Mouse (Mus musculus) right cerebral cortex, postnatal 14 days (tissue): ENCODE measurements around the gene Lclat1.

Experiments used
- DNase-seq: peaks from one replicate; pipeline ENCODE4 v3.0.0; 2022

Gene Lclat1

DNA sequence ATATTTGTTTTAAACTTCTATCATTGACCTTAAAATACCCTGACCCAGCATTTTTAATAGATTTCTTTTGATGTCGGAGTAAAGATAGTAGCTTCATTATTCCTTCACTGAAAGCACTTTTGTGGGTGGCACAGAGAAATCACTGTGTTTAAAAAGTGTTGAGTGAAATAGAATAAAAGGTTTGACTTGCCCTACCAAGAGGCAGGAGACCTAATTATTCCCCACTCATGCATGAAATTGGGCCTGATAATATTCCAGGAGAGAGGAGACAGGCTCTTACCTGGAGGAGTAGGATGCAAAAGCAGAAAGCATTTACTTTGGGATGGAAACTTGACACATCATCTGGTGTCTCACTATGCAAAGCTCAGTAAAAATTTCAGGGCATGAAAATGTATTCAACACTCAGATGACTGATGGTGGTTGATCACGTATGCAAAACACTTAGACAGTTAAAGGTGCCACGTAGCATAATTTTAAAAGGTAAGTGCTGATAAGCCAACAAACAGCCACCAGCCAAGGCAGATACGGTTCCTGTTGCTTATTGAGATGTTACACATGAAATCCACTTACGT lies 103.3 kb downstream of the Lclat1 start:
- DNase-seq: no peak

DNA sequence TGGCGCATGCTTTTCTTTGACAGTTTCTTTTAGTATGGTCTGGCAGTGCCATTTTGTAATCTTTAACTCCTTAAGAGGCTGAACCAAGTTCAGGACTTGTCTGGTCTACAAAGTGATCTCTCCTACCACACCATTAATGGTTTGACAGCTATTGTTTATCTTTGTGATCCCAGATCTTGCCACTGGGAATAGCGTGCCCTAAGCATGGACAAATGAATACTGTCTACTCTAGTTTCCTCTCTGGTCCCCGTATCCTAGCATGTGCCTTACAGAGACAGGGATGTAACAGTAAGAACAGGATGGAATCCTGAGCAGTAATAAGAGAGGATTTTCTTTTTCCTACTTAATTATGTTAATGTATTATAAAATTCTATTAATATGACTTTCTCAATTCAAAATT lies 105.0 kb downstream of the Lclat1 start:
- DNase-seq: no peak

GRCm38 (mm10) chr17:73213187-73213586 lies 105.4 kb downstream of the Lclat1 start:
- DNase-seq: no peak

- DNase-seq: no peak
Observed at GRCm38 (mm10) chr17:73213677-73214076, 105.9 kb downstream of the Lclat1 start.

- DNase-seq: no peak
Observed at GRCm38 (mm10) chr17:73217274-73217673, 109.5 kb downstream of the Lclat1 start.

- DNase-seq: no peak
Observed at GRCm38 (mm10) chr17:73220746-73221145, 113.0 kb downstream of the Lclat1 start.

DNA sequence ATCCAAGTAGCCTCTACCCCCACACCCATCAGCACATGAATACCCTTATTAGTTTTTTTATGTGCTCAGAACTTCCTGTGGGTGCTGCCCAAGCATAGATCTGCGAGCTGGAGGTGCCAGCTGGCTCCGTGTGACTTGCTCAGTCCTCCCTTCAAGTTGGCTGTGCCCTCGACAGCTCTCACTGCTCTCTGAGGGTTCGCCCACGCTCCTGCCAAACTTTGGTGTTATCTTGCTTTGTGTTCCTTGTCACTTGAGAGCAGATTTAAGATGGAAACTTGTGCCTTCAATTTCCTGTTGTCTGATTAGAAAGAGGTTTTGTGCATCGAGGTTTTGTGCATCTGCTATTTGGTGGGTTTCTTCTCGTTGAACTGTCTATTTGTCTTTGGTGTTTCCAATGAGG lies 114.3 kb downstream of the Lclat1 start:
- no peak for DNase-seq

DNA sequence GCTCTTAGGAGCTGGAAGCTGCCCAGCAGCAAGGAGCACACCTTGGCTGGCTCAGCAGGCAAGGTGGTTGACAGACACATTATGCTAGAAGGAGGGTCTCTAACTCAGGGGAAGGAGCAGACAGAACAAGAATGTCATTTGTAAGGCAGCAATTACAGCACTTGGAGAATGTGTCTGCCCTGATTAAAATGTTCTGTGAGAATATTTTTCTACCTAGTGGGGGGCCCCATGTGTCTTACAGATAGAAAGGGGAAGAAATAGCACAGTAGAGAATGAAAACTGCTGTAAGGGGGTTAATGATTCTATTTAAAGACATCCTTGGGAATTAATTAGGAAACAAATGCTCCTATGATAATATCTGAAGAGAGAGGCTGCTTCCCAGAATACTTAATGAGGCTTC lies 117.7 kb downstream of the Lclat1 start:
- no peak for DNase-seq

DNA sequence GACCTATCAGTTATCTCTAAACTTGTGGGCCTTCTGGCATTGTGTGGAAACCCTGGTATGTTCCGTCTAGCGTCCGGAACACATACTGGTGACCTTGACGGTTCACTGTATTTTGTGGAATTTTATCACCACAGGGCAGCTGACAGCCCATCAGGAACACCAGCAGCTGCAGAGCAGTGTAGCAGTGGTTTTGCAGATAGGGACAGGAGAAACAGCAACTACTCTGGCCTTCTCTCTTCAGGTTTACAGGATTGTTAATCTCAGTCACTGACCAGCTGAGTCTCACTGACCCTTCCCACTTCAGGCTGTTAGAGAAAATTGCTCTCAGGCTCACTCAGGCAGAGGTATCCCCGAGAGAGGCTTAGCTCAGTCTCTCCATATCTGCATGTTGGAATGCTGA lies 118.2 kb downstream of the Lclat1 start:
- no peak for DNase-seq

DNA sequence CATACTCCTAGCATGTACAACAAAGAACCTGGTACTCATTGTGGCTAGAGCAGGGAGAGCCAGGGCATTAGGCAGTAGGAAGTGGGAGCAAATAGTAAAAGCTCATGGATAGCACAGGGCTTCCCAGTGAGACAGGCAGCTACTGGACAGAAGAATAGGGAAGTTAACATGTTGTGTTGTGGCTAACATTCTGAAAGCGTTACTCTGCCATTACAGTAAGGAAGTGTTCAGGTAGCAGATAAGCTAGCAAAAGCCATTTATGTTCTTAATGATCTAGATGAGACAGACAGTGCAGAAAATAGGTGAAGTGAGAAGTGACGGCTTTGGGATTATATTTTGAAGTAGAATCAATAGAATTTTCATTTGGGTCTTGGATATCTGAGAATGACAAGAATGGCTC lies 118.8 kb downstream of the Lclat1 start:
- DNase-seq: no peak

- no peak for DNase-seq
Observed at GRCm38 (mm10) chr17:73227361-73227760, 119.6 kb downstream of the Lclat1 start.

- no peak for DNase-seq
Observed at GRCm38 (mm10) chr17:73229445-73230155, 121.8 kb downstream of the Lclat1 start.

- DNase-seq: no peak
Observed at GRCm38 (mm10) chr17:73230340-73230989, 122.7 kb downstream of the Lclat1 start.

DNA sequence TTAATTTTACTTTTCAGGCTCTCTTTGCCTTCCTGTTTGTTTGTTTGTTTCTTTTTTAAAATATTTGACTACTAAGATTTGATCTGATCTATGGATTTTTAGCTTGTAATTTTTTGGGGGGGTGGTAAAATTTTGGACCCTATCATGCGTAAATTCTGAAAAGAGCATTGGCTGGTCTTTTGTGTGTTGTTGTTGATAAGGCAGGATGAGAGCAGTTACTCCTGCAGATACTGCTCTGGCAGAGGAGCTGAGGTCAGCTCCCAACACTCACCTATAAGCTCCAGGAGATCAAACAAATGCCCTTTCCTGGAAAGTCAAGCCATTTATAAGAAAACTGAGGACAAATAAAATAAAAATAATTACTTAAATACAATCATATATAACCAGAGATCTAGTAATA lies 123.6 kb downstream of the Lclat1 start:
- DNase-seq: no peak

GRCm38 (mm10) chr17:73232593-73232992 lies 124.8 kb downstream of the Lclat1 start:
- DNase-seq: no peak

- no peak for DNase-seq
Observed at GRCm38 (mm10) chr17:73233975-73234374, 126.2 kb downstream of the Lclat1 start.

DNA sequence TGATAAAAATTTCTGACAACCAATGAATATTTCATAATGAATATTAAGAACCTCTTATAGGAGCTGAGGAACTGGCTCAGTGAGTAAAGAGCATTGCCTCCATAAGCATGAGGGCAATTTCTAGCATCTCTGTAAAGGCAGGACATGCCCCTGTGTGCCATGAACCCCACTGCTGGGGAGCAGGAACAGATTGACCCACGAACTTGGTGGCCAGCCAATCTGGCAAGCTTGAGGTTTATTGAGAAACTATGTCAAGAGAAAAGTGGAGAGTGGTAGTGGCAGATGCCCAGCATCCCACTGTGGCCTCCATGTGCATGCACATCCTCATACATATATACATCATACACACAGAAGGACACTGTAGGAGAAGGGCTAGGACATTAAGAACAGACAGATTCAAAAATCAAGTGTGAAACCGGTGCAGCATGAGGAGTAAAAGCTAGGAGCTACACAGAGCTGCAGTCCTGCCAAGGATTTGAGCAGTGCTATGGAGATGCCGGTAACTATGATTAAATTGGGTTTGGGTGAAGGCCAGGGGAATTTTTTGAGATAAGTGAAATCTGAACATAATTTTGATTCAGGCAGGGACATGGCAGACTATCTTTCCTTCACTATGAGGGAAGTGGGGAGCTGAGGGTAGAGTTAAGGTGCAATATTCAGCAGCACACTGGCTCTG lies 129.5 kb downstream of the Lclat1 start:
- no peak for DNase-seq

DNA sequence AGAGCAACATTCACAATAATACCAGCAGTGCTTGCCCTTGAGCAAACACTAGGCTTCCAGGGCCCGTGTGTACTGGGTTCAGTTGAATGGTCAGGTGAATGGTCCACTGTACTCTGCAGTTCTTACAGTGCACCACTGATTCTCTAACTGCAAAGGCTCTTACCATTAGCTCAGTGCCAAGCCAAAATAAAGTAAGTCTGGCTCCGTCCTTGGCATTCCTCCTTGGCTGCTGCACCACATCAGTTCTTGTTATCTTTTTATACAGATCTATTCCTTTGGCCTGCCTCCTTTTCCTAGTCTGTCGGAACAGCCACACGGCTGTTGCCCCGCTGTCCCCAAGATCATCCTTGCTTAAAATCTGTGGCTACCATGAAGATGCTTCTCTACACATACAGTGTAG lies 130.7 kb downstream of the Lclat1 start:
- DNase-seq: no peak

- no peak for DNase-seq
Observed at GRCm38 (mm10) chr17:73241085-73241848, 133.5 kb downstream of the Lclat1 start.

- DNase-seq: no peak
Observed at GRCm38 (mm10) chr17:73243676-73244075, 135.9 kb downstream of the Lclat1 start.

GRCm38 (mm10) chr17:73244596-73244995 lies 136.8 kb downstream of the Lclat1 start:
- DNase-seq: no peak

- DNase-seq: no peak
Observed at GRCm38 (mm10) chr17:73245089-73245684, 137.4 kb downstream of the Lclat1 start.

- DNase-seq: no peak
Observed at GRCm38 (mm10) chr17:73246036-73246435, 138.3 kb downstream of the Lclat1 start.
